Mouse (Mus musculus) erythroblast, adult 5-6 weeks (primary cell): Measurements from ENCODE around the gene Scd3. TPM values are rescaled to one million over a fixed set of nuclear protein-coding genes. Genes with fewer than 3 reads are reported as not detected.
"Not testable (repeated sequence)": the region's sequence is repeated elsewhere in the genome, so short reads cannot be mapped to it uniquely, and the experiment has no call there.

Experiments used
- ATAC-seq: replicated peaks from 2 replicates; pipeline ENCODE4 v1.8.0; 2016; ENCODE audit warnings: moderate number of reproducible peaks, mild to moderate bottlenecking, moderate TSS enrichment, inconsistent platforms; ENCODE audit not compliant: poor library complexity, low FRiP score, severe bottlenecking
- total RNA-seq, 2 experiments: library from RNA; stranded (forward) in 1 of 2; stranded (reverse) in 1 of 2; fragments of 150-400 nt in 1 of 2; fragments of 200-764, 138-1000 nt in 1 of 2; gene quantifications; 2 replicates each; pipeline versions ENCODE4 v1.2.3 to v1.2.4; 2015 to 2017; ENCODE audit warnings: low replicate concordance in 2 of 2

The Scd3 gene
- total RNA-seq, 2 experiments from 2014 or later, result not detected

GRCm38 (mm10) chr19:44265911-44266337 lies 62.9 kb downstream of the Scd3 start:
- ATAC-seq, result no peak

- 0 out of 2 replicates have a peak, but pooled peaks have one; percentile 41 for ATAC-seq
Measured at GRCm38 (mm10) chr19:44266458-44266823, 63.4 kb downstream of the Scd3 start.

GRCm38 (mm10) chr19:44266824-44267498 lies 63.9 kb downstream of the Scd3 start:
- ATAC-seq, result peak; percentile 96

GRCm38 (mm10) chr19:44267499-44268002 lies 64.5 kb downstream of the Scd3 start:
- no peak for ATAC-seq

GRCm38 (mm10) chr19:44273711-44274110 lies 70.6 kb downstream of the Scd3 start:
- no peak for ATAC-seq

GRCm38 (mm10) chr19:44274452-44274851 lies 71.4 kb downstream of the Scd3 start:
- ATAC-seq, result no peak

GRCm38 (mm10) chr19:44275418-44275817 lies 72.3 kb downstream of the Scd3 start:
- ATAC-seq, result no peak

- ATAC-seq, result no peak
Measured at GRCm38 (mm10) chr19:44276861-44277260, 73.8 kb downstream of the Scd3 start.

- ATAC-seq, result no peak
Measured at GRCm38 (mm10) chr19:44277931-44278330, 74.9 kb downstream of the Scd3 start.

- no peak for ATAC-seq
Measured at GRCm38 (mm10) chr19:44280755-44281154, 77.7 kb downstream of the Scd3 start.

- ATAC-seq, result not testable (repeated sequence)
Measured at GRCm38 (mm10) chr19:44281825-44282447, 78.9 kb downstream of the Scd3 start.

GRCm38 (mm10) chr19:44282534-44283156 lies 79.6 kb downstream of the Scd3 start:
- ATAC-seq, result no peak

GRCm38 (mm10) chr19:44283157-44284024 lies 80.3 kb downstream of the Scd3 start:
- no peak for ATAC-seq

- ATAC-seq, result peak; percentile 96
Measured at GRCm38 (mm10) chr19:44284025-44284695, 81.1 kb downstream of the Scd3 start.

GRCm38 (mm10) chr19:44284723-44285122 lies 81.7 kb downstream of the Scd3 start:
- peak; percentile 29 for ATAC-seq

GRCm38 (mm10) chr19:44285554-44285953 lies 82.5 kb downstream of the Scd3 start:
- no peak for ATAC-seq

- no peak for ATAC-seq
Measured at GRCm38 (mm10) chr19:44286109-44286508, 83.0 kb downstream of the Scd3 start.

- no peak for ATAC-seq
Measured at GRCm38 (mm10) chr19:44287415-44288110, 84.5 kb downstream of the Scd3 start.

GRCm38 (mm10) chr19:44292083-44292482 lies 89.0 kb downstream of the Scd3 start:
- no peak for ATAC-seq
